Mouse (Mus musculus): Measurements from ENCODE around the gene Eef1a1. TPM values are rescaled to one million over a fixed set of nuclear protein-coding genes. Genes with fewer than 3 reads are reported as not detected.
"Not testable (repeated sequence)": the region's sequence is repeated elsewhere in the genome, so short reads cannot be mapped to it uniquely, and the experiment has no call there.

Gene Eef1a1
- total and polyA plus RNA-seq, 2 experiments from 2014 or later: 2,461 to 6,169 TPM

- DNase-seq (ENCODE audit: low spot score) (peak; percentile 48), ATAC-seq (ENCODE audit: low FRiP score) (peak; percentile 1; the same call in 1 of the 2 replicates)
- Histone ChIP-seq H3K4me2 (ENCODE audit: low read depth, low read length, poor library complexity, severe bottlenecking) (peak overlapping the region; percentile 69), H3K4me3 (ENCODE audit: low read depth, low read length) (peak overlapping the region; percentile 40), H3K9ac (replicated peaks; ENCODE audit: low read length, poor library complexity, severe bottlenecking) (peak overlapping the region; percentile 52; the same call in 1 of the 2 replicates), H3K27ac (ENCODE audit: low read depth, low read length) (peak overlapping the region; percentile 78), H3K4me1 (ENCODE audit: insufficient read depth, low read length) (peaks cover 5% of the 10 kb centered on the region; the same call in 1 of the 2 replicates), H3K27me3 (ENCODE audit: insufficient read depth, low read length) (no peaks in the 10 kb centered on the region), H3K9me3 (ENCODE audit: low read length) (no peaks in the 10 kb centered on the region), H3K36me3 (ENCODE audit: insufficient read depth, low read length) (no peaks in the 10 kb centered on the region)
- 23% methylated on average over 14 of the region's 14 CpGs for WGBS
- TF ChIP-seq CTCF (IDR thresholded peaks at IDR 0.05): peak; percentile 66
Observed at GRCm38 (mm10) chr9:78521689-78522088, 32.7 kb upstream of the Eef1a1 start.

DNA sequence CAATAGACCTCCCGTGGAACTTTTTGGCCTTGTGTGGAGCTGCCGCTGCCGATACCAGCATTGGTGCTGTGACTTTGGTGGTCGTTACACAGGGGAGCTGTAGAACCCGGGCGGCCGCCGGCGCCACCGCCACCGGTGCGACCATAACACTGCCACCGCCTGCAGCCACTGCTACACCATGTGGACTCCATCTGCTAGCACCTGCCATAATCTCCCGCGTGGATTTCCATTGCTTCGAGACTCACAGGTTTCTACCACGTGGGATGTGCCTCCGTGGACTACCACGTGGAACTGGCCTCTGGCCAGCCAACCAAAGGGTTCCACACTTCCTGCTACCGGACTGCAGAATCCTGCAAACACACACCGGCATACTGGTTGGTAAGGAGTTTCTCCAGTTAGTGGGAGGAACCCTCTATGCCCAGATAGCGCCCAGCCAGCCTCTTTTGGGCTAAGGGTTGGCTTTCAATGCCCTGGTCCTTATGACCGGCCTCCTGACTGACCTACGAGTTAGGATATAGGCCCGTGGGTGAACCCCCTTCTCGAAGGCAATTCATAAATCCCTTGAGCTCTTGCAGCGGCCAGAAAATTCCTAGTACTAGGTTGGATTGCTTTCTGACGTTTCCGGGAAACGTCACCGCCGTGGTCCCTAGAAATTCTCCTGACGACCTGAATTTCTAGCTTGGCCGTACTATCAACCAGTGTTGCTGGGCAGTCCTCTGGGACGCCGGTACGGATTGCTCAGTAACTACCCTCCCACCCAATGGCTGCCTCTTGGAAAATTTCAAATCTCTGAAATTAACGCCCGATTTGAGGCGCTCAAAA, 32.0 kb upstream of the Eef1a1 start:
- H3K9ac ChIP-seq (replicated peaks; ENCODE audit: low read length, poor library complexity, severe bottlenecking): peak overlapping the region; percentile 52
- peak overlapping the region; percentile 40 for H3K4me3 ChIP-seq (ENCODE audit: low read depth, low read length)
- 3% methylated on average over 40 of the region's 40 CpGs for WGBS
- no peaks in the 10 kb centered on the region for H3K36me3 ChIP-seq (ENCODE audit: insufficient read depth, low read length)
- peak; percentile 88 for ATAC-seq (ENCODE audit: low FRiP score)
- TF ChIP-seq CTCF (IDR thresholded peaks at IDR 0.05): no peak
- peak overlapping the region; percentile 78 for H3K27ac ChIP-seq (ENCODE audit: low read depth, low read length)
- H3K4me2 ChIP-seq (ENCODE audit: low read depth, low read length, poor library complexity, severe bottlenecking): peak overlapping the region; percentile 69
- no peaks in the 10 kb centered on the region for H3K9me3 ChIP-seq (ENCODE audit: low read length)
- DNase-seq (ENCODE audit: low spot score): peak; percentile 90
- H3K4me1 ChIP-seq (ENCODE audit: insufficient read depth, low read length): peaks cover 5% of the 10 kb centered on the region; the same call in 1 of the 2 replicates
- no peaks in the 10 kb centered on the region for H3K27me3 ChIP-seq (ENCODE audit: insufficient read depth, low read length)

DNA sequence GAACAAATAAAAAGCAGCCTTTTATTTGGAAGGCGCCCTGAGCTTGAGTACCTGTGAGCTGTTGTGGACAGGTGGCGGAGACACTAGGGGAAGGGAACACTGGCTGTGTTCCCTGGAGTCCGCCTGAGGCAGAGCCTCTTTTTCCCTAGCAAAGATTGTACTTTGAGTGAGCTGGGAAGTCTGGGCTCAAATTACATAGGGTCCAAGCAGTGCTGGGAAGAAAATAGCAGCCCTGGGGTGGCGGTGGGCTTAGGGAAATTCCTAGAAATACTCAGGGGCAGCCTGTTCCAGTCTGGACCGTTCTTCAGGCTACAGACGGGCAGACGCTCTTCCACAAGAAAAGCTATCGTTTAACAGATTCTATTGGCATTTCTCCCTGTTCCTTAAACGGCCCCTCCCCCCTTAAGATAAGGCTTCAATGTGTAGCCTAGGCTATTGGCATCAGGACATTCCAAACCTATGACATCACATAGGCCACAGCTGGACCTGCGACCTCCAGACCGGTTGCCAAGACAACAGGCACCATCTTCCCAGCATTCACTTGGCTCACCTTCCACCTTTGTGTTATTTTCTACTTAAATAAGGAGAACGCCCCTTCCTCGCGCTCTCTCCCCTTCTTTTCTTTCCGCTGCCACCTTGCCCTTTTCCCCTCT, 31.3 kb upstream of the Eef1a1 start:
- peaks cover 5% of the 10 kb centered on the region; the same call in 1 of the 2 replicates for H3K4me1 ChIP-seq (ENCODE audit: insufficient read depth, low read length)
- H3K27ac ChIP-seq (ENCODE audit: low read depth, low read length): peak overlapping the region; percentile 78
- ATAC-seq (ENCODE audit: low FRiP score): peak; percentile 76
- H3K27me3 ChIP-seq (ENCODE audit: insufficient read depth, low read length): no peaks in the 10 kb centered on the region
- peak overlapping the region; percentile 69 for H3K4me2 ChIP-seq (ENCODE audit: low read depth, low read length, poor library complexity, severe bottlenecking)
- WGBS: 5% methylated on average over 15 of the region's 15 CpGs
- no peak for TF ChIP-seq CTCF (IDR thresholded peaks at IDR 0.05)
- peak overlapping the region; percentile 40 for H3K4me3 ChIP-seq (ENCODE audit: low read depth, low read length)
- peak overlapping the region; percentile 52 for H3K9ac ChIP-seq (replicated peaks; ENCODE audit: low read length, poor library complexity, severe bottlenecking)
- peak; percentile 79 for DNase-seq (ENCODE audit: low spot score)
- no peaks in the 10 kb centered on the region for H3K36me3 ChIP-seq (ENCODE audit: insufficient read depth, low read length)
- no peaks in the 10 kb centered on the region for H3K9me3 ChIP-seq (ENCODE audit: low read length)

DNA sequence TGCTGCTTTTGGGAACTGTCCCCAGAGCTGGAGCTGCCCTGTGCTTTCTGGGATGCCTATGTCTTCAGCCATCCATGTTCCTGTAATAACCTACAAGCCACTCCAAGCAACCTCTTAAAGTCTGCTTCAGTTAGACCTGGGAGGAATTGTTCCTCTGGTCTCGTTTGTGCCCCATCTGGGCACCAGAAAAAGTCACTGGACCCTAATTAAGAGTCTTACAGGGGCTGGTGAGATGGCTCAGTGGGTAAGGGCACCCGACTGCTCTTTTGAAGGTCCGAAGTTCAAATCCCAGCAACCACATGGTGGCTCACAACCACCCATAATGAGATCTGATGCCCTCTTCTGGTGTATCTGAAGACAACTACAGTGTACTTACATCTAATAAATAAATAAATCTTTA, 28.3 kb upstream of the Eef1a1 start:
- H3K9me3 ChIP-seq (ENCODE audit: low read length); H3K4me2 ChIP-seq (ENCODE audit: low read depth, low read length, poor library complexity, severe bottlenecking); H3K4me3 ChIP-seq (ENCODE audit: low read depth, low read length); H3K27me3 ChIP-seq (ENCODE audit: insufficient read depth, low read length); H3K4me1 ChIP-seq (ENCODE audit: insufficient read depth, low read length); H3K36me3 ChIP-seq (ENCODE audit: insufficient read depth, low read length); ATAC-seq (ENCODE audit: low FRiP score); H3K9ac ChIP-seq (replicated peaks; ENCODE audit: low read length, poor library complexity, severe bottlenecking); DNase-seq (ENCODE audit: low spot score); H3K27ac ChIP-seq (ENCODE audit: low read depth, low read length): not testable (repeated sequence)
- WGBS: 71% methylated on average over 3 of the region's 3 CpGs

DNA sequence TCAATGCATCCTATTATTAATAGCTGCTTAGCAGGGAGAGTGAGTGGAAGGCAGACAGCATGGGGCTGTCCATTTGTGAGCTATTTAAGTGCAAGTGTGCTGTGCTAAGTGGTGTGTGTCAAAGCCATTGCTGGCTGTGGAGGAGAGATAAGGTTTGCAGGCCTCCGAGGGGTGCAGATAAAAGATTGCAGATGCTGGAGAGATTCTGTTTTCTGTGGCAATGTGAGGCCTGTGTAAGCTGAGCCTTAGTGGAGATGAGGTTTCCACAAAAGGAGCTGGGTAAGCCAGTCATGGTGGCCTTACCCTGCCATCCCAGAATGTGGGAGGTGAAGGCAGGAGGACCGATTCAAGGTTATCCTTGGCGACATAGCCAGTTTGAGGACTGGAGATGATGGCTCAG, 27.2 kb upstream of the Eef1a1 start:
- ATAC-seq (ENCODE audit: low FRiP score): no peak

DNA sequence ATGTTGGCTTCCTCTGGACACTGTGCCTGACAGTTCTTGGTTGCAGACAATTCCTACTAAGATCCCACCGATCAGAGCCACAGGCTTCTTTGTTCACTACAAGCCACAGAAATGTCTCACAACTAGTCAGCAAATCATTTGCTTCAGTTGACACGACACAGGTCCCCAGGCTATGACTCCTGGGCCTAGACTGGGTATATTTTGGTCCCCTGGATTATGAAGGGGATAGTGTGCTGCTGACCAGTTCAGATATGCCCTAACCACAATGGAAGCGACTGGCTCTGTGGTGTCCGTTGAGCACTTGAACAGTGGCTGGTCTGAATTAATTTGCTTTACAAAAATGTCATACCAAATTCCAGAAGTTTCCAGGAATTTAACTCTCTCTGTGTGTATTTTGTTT, 25.7 kb upstream of the Eef1a1 start:
- H3K4me1 ChIP-seq (ENCODE audit: insufficient read depth, low read length): no peaks in the 10 kb centered on the region
- H3K4me2 ChIP-seq (ENCODE audit: low read depth, low read length, poor library complexity, severe bottlenecking): no peak overlapping the region
- no peak overlapping the region for H3K27ac ChIP-seq (ENCODE audit: low read depth, low read length)
- TF ChIP-seq CTCF (IDR thresholded peaks at IDR 0.05): no peak
- no peaks in the 10 kb centered on the region for H3K9me3 ChIP-seq (ENCODE audit: low read length)
- DNase-seq (ENCODE audit: low spot score) (no peak), ATAC-seq (ENCODE audit: low FRiP score) (no peak)
- no peak overlapping the region for H3K4me3 ChIP-seq (ENCODE audit: low read depth, low read length)
- no peaks in the 10 kb centered on the region for H3K27me3 ChIP-seq (ENCODE audit: insufficient read depth, low read length)
- WGBS: 80% methylated on average over 4 of the region's 4 CpGs
- H3K36me3 ChIP-seq (ENCODE audit: insufficient read depth, low read length): no peaks in the 10 kb centered on the region
- H3K9ac ChIP-seq (replicated peaks; ENCODE audit: low read length, poor library complexity, severe bottlenecking): no peak overlapping the region

More for the DNA sequence above, 27.2 kb upstream of the Eef1a1 start:
- Histone ChIP-seq H3K4me2 (ENCODE audit: low read depth, low read length, poor library complexity, severe bottlenecking) (no peak overlapping the region), H3K27me3 (ENCODE audit: insufficient read depth, low read length) (no peaks in the 10 kb centered on the region), H3K9me3 (ENCODE audit: low read length) (no peaks in the 10 kb centered on the region), H3K4me3 (ENCODE audit: low read depth, low read length) (no peak overlapping the region), H3K27ac (ENCODE audit: low read depth, low read length) (no peak overlapping the region), H3K9ac (replicated peaks; ENCODE audit: low read length, poor library complexity, severe bottlenecking) (no peak overlapping the region), H3K4me1 (ENCODE audit: insufficient read depth, low read length) (peaks cover 5% of the 10 kb centered on the region; the same call in 1 of the 2 replicates), H3K36me3 (ENCODE audit: insufficient read depth, low read length) (no peaks in the 10 kb centered on the region)
- DNase-seq (ENCODE audit: low spot score): no peak
- no peak for TF ChIP-seq CTCF (IDR thresholded peaks at IDR 0.05)
- 61% methylated on average over 3 of the region's 3 CpGs for WGBS

Measured in midbrain, postnatal 0 days (tissue).